Mouse (Mus musculus): ENCODE results near the gene Gnaq. TPM values are rescaled to one million over a fixed set of nuclear protein-coding genes. Genes with fewer than 3 reads are reported as not detected.

Gnaq gene
- total RNA-seq, 1 experiment = 17.8 TPM

DNA sequence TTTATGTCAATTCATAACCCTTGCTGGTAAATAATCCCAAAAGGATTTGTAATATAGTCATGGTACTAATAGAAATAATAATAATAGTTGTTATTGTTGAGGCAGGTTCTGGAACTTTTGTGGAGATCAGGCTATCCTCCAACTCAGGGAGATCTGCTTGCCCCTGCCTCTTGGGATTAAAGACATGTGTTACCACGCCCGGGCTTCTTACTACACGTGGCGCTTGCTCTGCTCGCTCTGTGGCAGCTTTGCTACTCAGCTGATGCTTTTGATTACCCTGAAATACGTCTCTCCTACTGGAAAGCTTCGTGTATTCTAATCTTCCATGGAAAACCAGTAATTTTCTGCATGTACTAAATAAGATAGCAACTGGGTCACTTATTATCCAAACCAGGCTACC lies 187.4 kb downstream of the Gnaq start:
- no peak for TF ChIP-seq CHD2 (IDR thresholded peaks at IDR 0.05; ENCODE audit: low read depth, low read length)
- TF ChIP-seq MAFK (IDR thresholded peaks at IDR 0.05; ENCODE audit: insufficient read depth, low read depth, low read length) = no peak
- TF ChIP-seq ZC3H11A (IDR thresholded peaks at IDR 0.05; ENCODE audit: borderline replicate concordance, low read depth, low read length) = no peak
- no peak for TF ChIP-seq HCFC1 (IDR thresholded peaks at IDR 0.05; ENCODE audit: borderline replicate concordance, insufficient read depth, low read length)
- TF ChIP-seq ZNF384 (IDR thresholded peaks at IDR 0.05; ENCODE audit: low read depth, low read length) = no peak
- Histone ChIP-seq H3K4me1 (ENCODE audit: control insufficient read depth in 2 of 2, insufficient read depth in 2 of 2, low read length in 2 of 2, poor library complexity in 1 of 2) (no peaks in the 10 kb centered on the region), H3K9me3 (ENCODE audit: control insufficient read depth, insufficient read depth, low read depth, low read length) (no peaks in the 10 kb centered on the region), H3K36me3 (ENCODE audit: control insufficient read depth, insufficient read depth, low read length, poor library complexity, severe bottlenecking) (no peaks in the 10 kb centered on the region), H3K27ac (ENCODE audit: insufficient read depth, low read depth, low read length, poor library complexity, severe bottlenecking) (no peak overlapping the region), H3K9ac (ENCODE audit: insufficient read depth, low read depth, low read length, poor library complexity, severe bottlenecking) (no peak overlapping the region), H3K4me3 (ENCODE audit: insufficient read depth in 1 of 2, low read depth in 1 of 2, low read length in 2 of 2, poor library complexity in 1 of 2, severe bottlenecking in 1 of 2) (no peak overlapping the region)
- in situ Hi-C loops (cut with MboI; ENCODE audit: low sequenced_read_pairs in 2 of 2, unreplicated experiment in 2 of 2) = no loop called here
- no peak for DNase-seq (ENCODE audit: low read depth, low spot score)

DNA sequence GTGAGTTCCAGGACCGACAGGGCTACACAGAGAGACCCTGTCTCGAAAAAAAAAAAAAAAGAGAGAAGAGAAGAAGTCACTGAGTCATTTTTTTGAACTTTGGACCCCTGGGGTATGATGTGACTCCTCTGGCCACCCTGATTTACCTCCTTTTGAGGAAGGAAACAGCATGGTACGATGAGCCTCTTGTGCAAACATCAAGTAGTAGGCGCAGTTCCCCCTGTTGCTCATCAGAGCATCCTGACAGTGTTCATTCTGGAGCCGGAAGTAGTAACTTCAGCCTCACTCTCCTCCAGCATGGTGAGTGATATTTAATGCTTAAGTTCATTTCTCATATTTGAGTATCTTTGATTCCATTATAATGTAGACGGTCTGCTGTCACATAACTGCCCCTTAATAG lies 190.4 kb downstream of the Gnaq start:
- no peaks in the 10 kb centered on the region for H3K36me3 ChIP-seq (ENCODE audit: control insufficient read depth, insufficient read depth, low read length, poor library complexity, severe bottlenecking)
- no peaks in the 10 kb centered on the region for H3K4me1 ChIP-seq (ENCODE audit: control insufficient read depth in 2 of 2, insufficient read depth in 2 of 2, low read length in 2 of 2, poor library complexity in 1 of 2)
- DNase-seq (ENCODE audit: low read depth, low spot score) = no peak
- H3K27ac ChIP-seq (ENCODE audit: insufficient read depth, low read depth, low read length, poor library complexity, severe bottlenecking) = no peak overlapping the region
- in situ Hi-C loops (cut with MboI; ENCODE audit: low sequenced_read_pairs in 2 of 2, unreplicated experiment in 2 of 2) = no loop called here
- H3K9me3 ChIP-seq (ENCODE audit: control insufficient read depth, insufficient read depth, low read depth, low read length) = no peaks in the 10 kb centered on the region
- TF ChIP-seq ZNF384 (IDR thresholded peaks at IDR 0.05; ENCODE audit: low read depth, low read length) (no peak), MAFK (IDR thresholded peaks at IDR 0.05; ENCODE audit: insufficient read depth, low read depth, low read length) (no peak), HCFC1 (IDR thresholded peaks at IDR 0.05; ENCODE audit: borderline replicate concordance, insufficient read depth, low read length) (no peak), CHD2 (IDR thresholded peaks at IDR 0.05; ENCODE audit: low read depth, low read length) (no peak), ZC3H11A (IDR thresholded peaks at IDR 0.05; ENCODE audit: borderline replicate concordance, low read depth, low read length) (no peak)
- no peak overlapping the region for H3K4me3 ChIP-seq (ENCODE audit: insufficient read depth in 1 of 2, low read depth in 1 of 2, low read length in 2 of 2, poor library complexity in 1 of 2, severe bottlenecking in 1 of 2)
- no peak overlapping the region for H3K9ac ChIP-seq (ENCODE audit: insufficient read depth, low read depth, low read length, poor library complexity, severe bottlenecking)

DNA sequence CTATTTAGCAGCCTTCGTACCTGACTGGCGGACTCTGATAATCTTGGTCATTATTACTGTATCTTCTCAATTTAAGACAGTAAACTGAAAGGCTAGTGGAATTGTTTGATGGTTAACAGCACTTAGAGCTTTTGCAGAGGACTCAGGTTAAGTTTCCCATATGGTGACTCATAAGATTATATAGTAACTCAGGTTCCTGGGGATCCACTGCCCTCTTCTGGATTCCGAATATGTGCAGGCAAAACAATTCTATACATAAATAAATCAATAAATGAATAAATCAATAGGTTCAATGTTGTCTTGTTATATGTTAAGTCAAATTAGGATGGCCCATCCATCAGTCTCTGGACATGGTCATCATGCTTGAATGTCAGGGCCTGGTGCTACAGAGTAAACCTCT lies 191.6 kb downstream of the Gnaq start:
- DNase-seq (ENCODE audit: low read depth, low spot score) = no peak
- H3K9ac ChIP-seq (ENCODE audit: insufficient read depth, low read depth, low read length, poor library complexity, severe bottlenecking) = no peak overlapping the region
- in situ Hi-C loops (cut with MboI; ENCODE audit: low sequenced_read_pairs in 2 of 2, unreplicated experiment in 2 of 2) = no loop called here

DNA sequence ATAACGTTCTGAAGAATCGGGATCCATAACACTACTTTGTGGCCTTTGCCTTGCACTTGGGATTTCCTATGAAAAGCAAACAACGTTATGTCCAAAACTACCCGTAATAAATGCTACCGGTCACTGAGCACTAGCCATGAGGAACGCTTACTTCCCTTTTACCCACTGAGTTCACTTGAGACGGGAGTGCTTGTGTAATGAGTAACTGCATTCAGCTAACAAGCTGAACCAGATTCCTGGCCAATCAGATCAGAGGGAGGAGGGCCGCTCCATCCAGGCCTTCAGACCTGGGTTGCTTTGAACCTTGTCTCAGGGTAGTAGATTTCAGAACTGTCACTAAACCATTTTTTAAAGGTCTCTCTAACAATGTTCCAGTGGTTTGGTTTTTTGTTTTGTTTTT lies 193.3 kb downstream of the Gnaq start:
- TF ChIP-seq MAFK (IDR thresholded peaks at IDR 0.05; ENCODE audit: insufficient read depth, low read depth, low read length) (no peak), CHD2 (IDR thresholded peaks at IDR 0.05; ENCODE audit: low read depth, low read length) (no peak), HCFC1 (IDR thresholded peaks at IDR 0.05; ENCODE audit: borderline replicate concordance, insufficient read depth, low read length) (no peak), ZC3H11A (IDR thresholded peaks at IDR 0.05; ENCODE audit: borderline replicate concordance, low read depth, low read length) (no peak), ZNF384 (IDR thresholded peaks at IDR 0.05; ENCODE audit: low read depth, low read length) (no peak)
- no peak overlapping the region for H3K9ac ChIP-seq (ENCODE audit: insufficient read depth, low read depth, low read length, poor library complexity, severe bottlenecking)
- H3K9me3 ChIP-seq (ENCODE audit: control insufficient read depth, insufficient read depth, low read depth, low read length) = no peaks in the 10 kb centered on the region
- no peak overlapping the region for H3K27ac ChIP-seq (ENCODE audit: insufficient read depth, low read depth, low read length, poor library complexity, severe bottlenecking)
- DNase-seq (ENCODE audit: low read depth, low spot score) = no peak
- H3K4me3 ChIP-seq (ENCODE audit: insufficient read depth in 1 of 2, low read depth in 1 of 2, low read length in 2 of 2, poor library complexity in 1 of 2, severe bottlenecking in 1 of 2) = no peak overlapping the region
- no peaks in the 10 kb centered on the region for H3K36me3 ChIP-seq (ENCODE audit: control insufficient read depth, insufficient read depth, low read length, poor library complexity, severe bottlenecking)
- in situ Hi-C loops (cut with MboI; ENCODE audit: low sequenced_read_pairs in 2 of 2, unreplicated experiment in 2 of 2) = no loop called here
- no peaks in the 10 kb centered on the region for H3K4me1 ChIP-seq (ENCODE audit: control insufficient read depth in 2 of 2, insufficient read depth in 2 of 2, low read length in 2 of 2, poor library complexity in 1 of 2)

More for the DNA sequence above, 191.6 kb downstream of the Gnaq start:
- Histone ChIP-seq H3K27ac (ENCODE audit: insufficient read depth, low read depth, low read length, poor library complexity, severe bottlenecking) (no peak overlapping the region), H3K36me3 (ENCODE audit: control insufficient read depth, insufficient read depth, low read length, poor library complexity, severe bottlenecking) (no peaks in the 10 kb centered on the region), H3K4me3 (ENCODE audit: insufficient read depth in 1 of 2, low read depth in 1 of 2, low read length in 2 of 2, poor library complexity in 1 of 2, severe bottlenecking in 1 of 2) (no peak overlapping the region), H3K9me3 (ENCODE audit: control insufficient read depth, insufficient read depth, low read depth, low read length) (no peaks in the 10 kb centered on the region), H3K4me1 (ENCODE audit: control insufficient read depth in 2 of 2, insufficient read depth in 2 of 2, low read length in 2 of 2, poor library complexity in 1 of 2) (no peaks in the 10 kb centered on the region)
- TF ChIP-seq ZC3H11A (IDR thresholded peaks at IDR 0.05; ENCODE audit: borderline replicate concordance, low read depth, low read length) (no peak), MAFK (IDR thresholded peaks at IDR 0.05; ENCODE audit: insufficient read depth, low read depth, low read length) (no peak), CHD2 (IDR thresholded peaks at IDR 0.05; ENCODE audit: low read depth, low read length) (no peak), HCFC1 (IDR thresholded peaks at IDR 0.05; ENCODE audit: borderline replicate concordance, insufficient read depth, low read length) (no peak), ZNF384 (IDR thresholded peaks at IDR 0.05; ENCODE audit: low read depth, low read length) (no peak)

All from ES-E14 (cell line).